Mouse (Mus musculus) spleen, postnatal 14 days (tissue): ENCODE results near the gene Slc2a8.

ENCODE experiments used
- DNase-seq, 2 experiments: peaks; one replicate each; pipeline ENCODE4 v3.0.0; 2021 to 2022; ENCODE audit warnings: low spot score in 2 of 2

Slc2a8 gene

GRCm38 (mm10) chr2:32928947-32929829 is 52.7 kb downstream of the Slc2a8 start:
- DNase-seq: no peak

DNA sequence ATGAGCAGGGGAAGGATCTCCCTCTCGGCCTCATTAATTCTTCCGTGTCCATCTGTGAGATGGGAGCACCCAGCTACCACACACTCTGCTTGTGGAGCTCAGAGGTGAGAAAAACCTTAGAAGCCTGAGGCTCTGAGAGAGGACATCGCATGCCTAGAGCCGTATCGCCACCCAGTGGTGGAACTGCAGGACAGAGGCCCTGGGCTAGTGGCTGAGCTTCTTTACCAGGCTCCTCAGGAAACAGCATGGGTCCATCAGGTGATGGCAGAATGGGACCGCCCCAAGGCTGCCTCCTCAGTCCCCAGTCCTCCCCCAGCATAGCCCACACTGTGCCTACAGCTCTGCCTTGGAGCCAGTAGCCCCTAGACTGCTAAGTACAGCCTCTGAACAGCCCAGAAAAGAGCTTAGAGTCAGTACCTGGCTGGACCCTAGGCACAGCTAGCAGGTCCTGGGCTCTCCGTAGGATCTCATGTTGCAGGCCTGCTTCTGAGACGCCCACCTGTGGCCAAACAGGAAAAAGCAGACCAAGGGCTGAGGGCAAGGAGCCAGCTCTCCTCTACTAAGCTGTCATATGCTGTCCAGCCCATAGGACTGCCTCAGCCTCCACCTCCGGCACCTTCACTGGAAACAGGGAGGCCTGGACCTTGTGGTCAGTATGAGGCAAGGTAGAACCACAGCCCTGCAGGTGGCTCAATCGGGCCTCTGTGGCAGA is 53.5 kb downstream of the Slc2a8 start:
- peak in 1 of 2 experiments; percentile 51 for DNase-seq

DNA sequence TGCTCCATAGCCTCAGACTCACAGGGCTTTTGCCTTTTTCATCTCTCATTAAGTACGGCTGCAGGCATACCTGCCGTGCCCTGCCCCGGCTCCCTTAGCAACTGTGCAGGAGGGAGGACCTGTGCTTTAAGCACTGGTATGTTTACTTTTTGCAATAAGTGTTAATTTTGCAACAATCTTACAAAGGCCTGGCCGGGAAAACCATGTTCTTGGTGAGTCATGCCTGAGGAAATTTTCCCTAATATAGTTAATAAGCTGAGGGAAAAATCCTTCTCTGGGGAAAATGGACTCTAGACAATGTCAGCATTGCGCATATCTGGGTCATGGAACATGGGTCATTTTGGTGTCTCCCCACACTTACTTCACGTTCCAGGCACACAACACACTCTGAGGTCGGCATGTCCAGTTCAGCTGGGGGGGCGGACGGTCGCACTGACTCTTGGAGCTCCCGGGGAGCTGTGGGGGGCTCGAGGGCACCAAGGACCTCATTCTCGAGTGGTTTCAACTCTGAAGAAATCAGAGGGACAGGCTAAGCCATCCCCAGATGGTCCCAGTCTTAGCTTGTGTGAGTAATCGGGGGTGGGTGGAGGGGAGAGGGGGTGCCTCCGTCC is 54.2 kb downstream of the Slc2a8 start:
- no peak for DNase-seq

- DNase-seq: no peak
Measured at GRCm38 (mm10) chr2:32926330-32927075, 55.4 kb downstream of the Slc2a8 start.

GRCm38 (mm10) chr2:32924306-32924844 is 57.5 kb downstream of the Slc2a8 start:
- no peak for DNase-seq

DNA sequence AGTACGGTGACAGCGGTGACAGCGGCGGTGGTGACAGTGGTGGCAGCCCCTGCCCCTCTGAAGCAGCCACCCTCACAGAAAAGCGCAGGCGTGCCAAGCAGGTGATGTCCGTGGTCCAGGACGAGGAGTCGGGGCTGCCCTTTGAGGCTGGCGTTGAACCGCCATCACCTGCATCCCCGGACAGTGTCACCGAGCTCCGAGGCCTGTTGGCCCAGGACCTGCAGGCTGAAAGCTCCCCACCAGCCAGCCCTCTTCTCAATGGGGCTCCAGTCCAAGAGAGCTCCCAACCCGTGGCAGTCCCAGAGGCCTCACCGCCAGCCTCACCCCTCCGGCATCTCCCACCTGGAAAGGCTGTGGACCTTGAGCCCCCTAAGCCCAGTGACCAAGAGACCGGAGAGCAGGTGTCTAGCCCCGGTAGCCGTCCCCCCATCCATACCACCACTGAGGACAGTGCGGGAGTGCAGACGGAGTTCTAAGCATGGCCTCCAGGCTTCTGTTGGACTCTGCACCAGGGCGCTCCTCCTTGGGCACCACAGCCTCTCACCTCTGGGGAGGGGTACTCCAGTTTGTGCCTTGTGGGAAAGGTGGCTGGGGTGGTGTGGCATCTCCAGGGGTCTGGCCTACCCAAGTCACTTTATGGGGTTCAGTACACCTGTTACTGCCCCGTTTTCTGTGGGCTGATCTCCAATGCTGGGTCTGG is 58.2 kb downstream of the Slc2a8 start:
- no peak for DNase-seq
